Mouse (Mus musculus): ENCODE data around the gene Cdkl4. TPM values are rescaled to one million over a fixed set of nuclear protein-coding genes. Genes with fewer than 3 reads are reported as not detected.
"Not testable (repeated sequence)": the region's sequence is repeated elsewhere in the genome, so short reads cannot be mapped to it uniquely, and the experiment has no call there.

Cdkl4 gene
- polyA plus RNA-seq, 1 experiment from 2014 or later: 5.4 TPM

- Histone ChIP-seq H3K4me3 (replicated peaks) (no peak overlapping the region), H3K4me2 (no peak overlapping the region), H3K27ac (replicated peaks) (no peak overlapping the region), H3K4me1 (no peaks in the 10 kb centered on the region), H3K36me3 (no peaks in the 10 kb centered on the region), H3K27me3 (replicated peaks) (no peaks in the 10 kb centered on the region), H3K9me3 (replicated peaks) (no peaks in the 10 kb centered on the region), H3K9ac (replicated peaks) (no peak overlapping the region)
- WGBS: 91% methylated on average over 20 of the region's 20 CpGs
- no peak for ATAC-seq (ENCODE audit: low FRiP score)
Observed at GRCm38 (mm10) chr17:80543646-80544045, 34.0 kb downstream of the Cdkl4 start.

- 60% methylated on average over 6 of the region's 6 CpGs for WGBS
- no peaks in the 10 kb centered on the region for H3K9me3 ChIP-seq (replicated peaks)
- H3K4me3 ChIP-seq (replicated peaks): no peak overlapping the region
- no peaks in the 10 kb centered on the region for H3K36me3 ChIP-seq
- H3K27me3 ChIP-seq (replicated peaks): no peaks in the 10 kb centered on the region
- H3K4me1 ChIP-seq: no peaks in the 10 kb centered on the region
- H3K4me2 ChIP-seq: no peak overlapping the region
- H3K27ac ChIP-seq (replicated peaks): no peak overlapping the region
- ATAC-seq (ENCODE audit: low FRiP score): no peak
- no peak overlapping the region for H3K9ac ChIP-seq (replicated peaks)
Observed at GRCm38 (mm10) chr17:80537136-80537535, 40.5 kb downstream of the Cdkl4 start.

DNA sequence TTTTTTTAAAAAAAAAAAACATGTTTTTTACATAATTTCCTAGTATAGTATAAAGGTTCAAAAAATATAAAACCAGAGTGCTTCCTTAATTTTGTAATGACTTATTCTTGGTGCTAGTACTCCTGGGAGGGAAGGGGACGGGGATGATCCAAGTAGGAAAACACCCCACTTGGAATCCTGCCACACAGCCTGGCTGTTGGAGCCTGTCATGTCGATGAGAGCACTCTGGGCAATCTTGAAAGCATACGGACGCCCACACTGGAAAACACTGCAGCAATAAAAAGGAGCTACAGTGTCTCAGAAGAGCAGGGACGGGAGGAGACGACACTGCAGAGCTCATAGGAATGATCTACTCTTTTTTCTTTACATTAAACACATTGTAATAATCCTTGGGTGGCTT is 42.0 kb downstream of the Cdkl4 start:
- no peaks in the 10 kb centered on the region for H3K36me3 ChIP-seq
- H3K9ac ChIP-seq (replicated peaks): no peak overlapping the region
- no peaks in the 10 kb centered on the region for H3K4me1 ChIP-seq
- H3K27ac ChIP-seq (replicated peaks): no peak overlapping the region
- H3K27me3 ChIP-seq (replicated peaks): no peaks in the 10 kb centered on the region
- WGBS: 60% methylated on average over 6 of the region's 6 CpGs
- no peak for ATAC-seq (ENCODE audit: low FRiP score)
- no peaks in the 10 kb centered on the region for H3K9me3 ChIP-seq (replicated peaks)
- no peak overlapping the region for H3K4me3 ChIP-seq (replicated peaks)
- H3K4me2 ChIP-seq: no peak overlapping the region

DNA sequence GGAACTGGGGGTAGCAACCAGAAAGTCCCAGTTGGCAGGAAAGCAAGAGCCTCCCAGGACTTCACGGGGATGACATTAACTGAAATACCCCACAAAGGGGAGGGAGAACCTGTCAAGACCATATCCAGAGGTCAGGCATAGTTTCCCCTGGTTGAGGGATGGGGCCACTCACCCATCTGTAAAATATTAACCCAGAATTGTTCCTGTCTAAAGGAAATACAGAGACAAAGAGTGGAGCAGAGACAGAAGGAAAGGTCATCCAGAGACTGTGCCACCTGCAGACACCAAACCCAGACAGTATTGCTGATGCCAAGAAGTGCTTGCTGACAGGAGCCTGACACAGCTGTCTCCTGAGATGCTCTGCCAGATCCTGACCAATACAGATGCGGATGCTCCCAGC is 46.3 kb downstream of the Cdkl4 start:
- not testable (repeated sequence) for H3K27ac ChIP-seq (replicated peaks); ATAC-seq (ENCODE audit: low FRiP score); H3K4me2 ChIP-seq; H3K4me1 ChIP-seq; H3K9ac ChIP-seq (replicated peaks); H3K27me3 ChIP-seq (replicated peaks); H3K4me3 ChIP-seq (replicated peaks); H3K36me3 ChIP-seq; H3K9me3 ChIP-seq (replicated peaks)
- 63% methylated on average over 2 of the region's 2 CpGs for WGBS

GRCm38 (mm10) chr17:80523231-80523630 is 54.4 kb downstream of the Cdkl4 start:
- no peaks in the 10 kb centered on the region for H3K9me3 ChIP-seq (replicated peaks)
- 88% methylated on average over 3 of the region's 3 CpGs for WGBS
- H3K9ac ChIP-seq (replicated peaks): no peak overlapping the region
- H3K4me3 ChIP-seq (replicated peaks): no peak overlapping the region
- no peaks in the 10 kb centered on the region for H3K4me1 ChIP-seq
- no peaks in the 10 kb centered on the region for H3K36me3 ChIP-seq
- no peak overlapping the region for H3K27ac ChIP-seq (replicated peaks)
- H3K27me3 ChIP-seq (replicated peaks): no peaks in the 10 kb centered on the region
- H3K4me2 ChIP-seq: no peak overlapping the region
- no peak for ATAC-seq (ENCODE audit: low FRiP score)

- 78% methylated on average over 7 of the region's 7 CpGs for WGBS
- no peak overlapping the region for H3K4me2 ChIP-seq
- ATAC-seq (ENCODE audit: low FRiP score): no peak
Observed at GRCm38 (mm10) chr17:80522229-80522556, 55.4 kb downstream of the Cdkl4 start.

GRCm38 (mm10) chr17:80521521-80522228 is 55.9 kb downstream of the Cdkl4 start:
- no peaks in the 10 kb centered on the region for H3K27me3 ChIP-seq (replicated peaks)
- H3K27ac ChIP-seq (replicated peaks): no peak overlapping the region
- 80% methylated on average over 4 of the region's 4 CpGs for WGBS
- H3K9me3 ChIP-seq (replicated peaks): no peaks in the 10 kb centered on the region
- no peak overlapping the region for H3K4me3 ChIP-seq (replicated peaks)
- no peaks in the 10 kb centered on the region for H3K36me3 ChIP-seq
- no peak overlapping the region for H3K9ac ChIP-seq (replicated peaks)
- no peak overlapping the region for H3K4me2 ChIP-seq
- H3K4me1 ChIP-seq: no peaks in the 10 kb centered on the region
- no peak for ATAC-seq (ENCODE audit: low FRiP score)

More at GRCm38 (mm10) chr17:80522229-80522556, 55.4 kb downstream of the Cdkl4 start:
- Histone ChIP-seq H3K4me3 (replicated peaks) (no peak overlapping the region), H3K9me3 (replicated peaks) (no peaks in the 10 kb centered on the region), H3K9ac (replicated peaks) (no peak overlapping the region), H3K27ac (replicated peaks) (no peak overlapping the region), H3K36me3 (no peaks in the 10 kb centered on the region), H3K4me1 (no peaks in the 10 kb centered on the region), H3K27me3 (replicated peaks) (no peaks in the 10 kb centered on the region)

- Histone ChIP-seq H3K9me3 (replicated peaks) (no peaks in the 10 kb centered on the region), H3K27me3 (replicated peaks) (no peaks in the 10 kb centered on the region), H3K27ac (replicated peaks) (no peak overlapping the region), H3K36me3 (no peaks in the 10 kb centered on the region), H3K4me1 (no peaks in the 10 kb centered on the region), H3K4me3 (replicated peaks) (no peak overlapping the region), H3K9ac (replicated peaks) (no peak overlapping the region), H3K4me2 (no peak overlapping the region)
- WGBS: 76% methylated on average over 8 of the region's 8 CpGs
- ATAC-seq (ENCODE audit: low FRiP score): no peak
Observed at GRCm38 (mm10) chr17:80520537-80520936, 57.1 kb downstream of the Cdkl4 start.

DNA sequence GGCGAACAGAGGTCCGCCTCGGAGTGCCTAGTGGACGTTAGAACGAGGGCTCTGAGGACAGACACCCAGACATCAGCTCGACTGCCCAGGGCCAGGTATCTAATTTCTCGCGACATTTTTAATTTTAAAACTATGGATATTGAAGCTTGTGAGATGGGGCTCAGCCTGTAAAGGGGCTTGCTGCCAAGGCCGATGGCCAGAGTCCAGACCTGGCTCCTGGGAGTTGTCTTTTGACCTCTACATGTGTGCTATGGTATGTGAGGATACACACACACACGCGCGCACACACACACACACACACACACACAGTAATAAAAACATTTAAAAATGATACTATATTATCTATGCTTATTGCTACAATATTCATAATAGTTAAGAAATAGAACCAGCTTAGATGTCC is 58.8 kb downstream of the Cdkl4 start:
- H3K27me3 ChIP-seq (replicated peaks): no peaks in the 10 kb centered on the region
- no peaks in the 10 kb centered on the region for H3K9me3 ChIP-seq (replicated peaks)
- H3K36me3 ChIP-seq: no peaks in the 10 kb centered on the region
- H3K9ac ChIP-seq (replicated peaks): no peak overlapping the region
- no peaks in the 10 kb centered on the region for H3K4me1 ChIP-seq
- H3K4me2 ChIP-seq: no peak overlapping the region
- H3K27ac ChIP-seq (replicated peaks): no peak overlapping the region
- H3K4me3 ChIP-seq (replicated peaks): no peak overlapping the region
- no peak for ATAC-seq (ENCODE audit: low FRiP score)
- WGBS: 95% methylated on average over 12 of the region's 12 CpGs

DNA sequence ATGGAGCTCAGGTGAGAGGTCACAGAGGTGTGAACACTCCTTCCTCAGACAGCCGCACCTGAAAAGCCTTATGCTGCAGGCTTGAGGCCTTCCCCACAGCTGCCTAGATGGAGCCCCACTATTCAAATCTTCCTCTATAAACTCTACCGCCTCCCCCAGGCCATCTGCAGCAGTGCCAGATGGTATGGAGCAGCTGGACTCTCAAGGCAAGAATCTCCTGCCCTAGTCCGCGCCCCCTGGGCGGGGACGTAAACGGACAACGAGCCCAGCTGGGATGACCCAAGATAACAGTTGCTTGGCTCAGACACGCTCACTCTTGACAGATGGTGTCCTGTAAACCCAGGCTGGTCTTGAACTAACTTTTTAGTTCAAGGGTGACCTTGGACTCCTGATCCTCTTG is 60.4 kb downstream of the Cdkl4 start:
- no peak overlapping the region for H3K4me3 ChIP-seq (replicated peaks)
- no peak for ATAC-seq (ENCODE audit: low FRiP score)
- H3K27me3 ChIP-seq (replicated peaks): no peaks in the 10 kb centered on the region
- no peaks in the 10 kb centered on the region for H3K36me3 ChIP-seq
- no peaks in the 10 kb centered on the region for H3K9me3 ChIP-seq (replicated peaks)
- 74% methylated on average over 9 of the region's 9 CpGs for WGBS
- H3K9ac ChIP-seq (replicated peaks): no peak overlapping the region
- H3K4me1 ChIP-seq: no peaks in the 10 kb centered on the region
- no peak overlapping the region for H3K27ac ChIP-seq (replicated peaks)
- H3K4me2 ChIP-seq: no peak overlapping the region

DNA sequence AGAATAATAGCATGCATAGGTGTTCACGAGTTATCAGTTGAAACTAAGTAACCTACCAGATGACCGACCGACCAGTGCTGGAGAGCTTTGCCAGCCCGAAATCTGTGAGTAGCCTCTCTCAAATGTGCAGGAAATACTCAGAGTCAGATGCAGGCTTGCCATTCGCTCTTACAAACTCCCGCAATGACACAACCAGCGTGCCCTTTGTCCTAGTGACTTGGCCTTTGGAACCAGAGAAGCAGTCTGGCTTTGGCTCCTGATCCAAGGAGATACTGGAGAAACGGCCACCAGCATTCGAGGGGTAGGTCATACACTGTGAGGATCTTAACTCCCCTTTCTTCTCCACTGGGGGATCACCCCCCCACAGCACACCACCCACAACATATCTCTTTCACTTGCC is 61.7 kb downstream of the Cdkl4 start:
- Histone ChIP-seq H3K27ac (replicated peaks) (no peak overlapping the region), H3K36me3 (no peaks in the 10 kb centered on the region), H3K27me3 (replicated peaks) (no peaks in the 10 kb centered on the region), H3K4me2 (no peak overlapping the region), H3K4me1 (no peaks in the 10 kb centered on the region), H3K9me3 (replicated peaks) (no peaks in the 10 kb centered on the region), H3K4me3 (replicated peaks) (no peak overlapping the region), H3K9ac (replicated peaks) (no peak overlapping the region)
- ATAC-seq (ENCODE audit: low FRiP score): no peak
- 91% methylated on average over 9 of the region's 9 CpGs for WGBS

DNA sequence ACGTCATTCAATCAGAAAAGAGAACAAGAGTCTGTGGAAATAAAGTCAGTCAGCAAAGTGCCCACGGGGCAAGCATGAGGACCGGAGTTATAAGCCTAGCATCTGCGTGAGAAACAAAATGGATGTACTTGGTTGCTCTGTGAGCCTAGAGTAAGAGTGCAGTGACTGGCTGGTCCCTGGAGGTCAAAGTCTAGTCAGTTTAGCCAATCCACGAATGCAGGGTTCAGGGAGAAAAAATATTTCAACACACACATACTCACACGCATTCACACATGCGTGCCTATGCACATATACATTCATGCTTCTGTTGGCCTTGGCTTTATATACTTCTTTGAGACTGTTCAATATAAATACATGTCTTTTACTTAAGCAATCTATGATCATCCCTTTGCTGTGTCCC is 62.1 kb downstream of the Cdkl4 start:
- H3K4me3 ChIP-seq (replicated peaks): no peak overlapping the region
- 92% methylated on average over 7 of the region's 7 CpGs for WGBS
- ATAC-seq (ENCODE audit: low FRiP score): no peak
- no peaks in the 10 kb centered on the region for H3K4me1 ChIP-seq
- H3K27ac ChIP-seq (replicated peaks): no peak overlapping the region
- no peak overlapping the region for H3K9ac ChIP-seq (replicated peaks)
- H3K4me2 ChIP-seq: no peak overlapping the region
- no peaks in the 10 kb centered on the region for H3K36me3 ChIP-seq
- H3K9me3 ChIP-seq (replicated peaks): no peaks in the 10 kb centered on the region
- no peaks in the 10 kb centered on the region for H3K27me3 ChIP-seq (replicated peaks)

DNA sequence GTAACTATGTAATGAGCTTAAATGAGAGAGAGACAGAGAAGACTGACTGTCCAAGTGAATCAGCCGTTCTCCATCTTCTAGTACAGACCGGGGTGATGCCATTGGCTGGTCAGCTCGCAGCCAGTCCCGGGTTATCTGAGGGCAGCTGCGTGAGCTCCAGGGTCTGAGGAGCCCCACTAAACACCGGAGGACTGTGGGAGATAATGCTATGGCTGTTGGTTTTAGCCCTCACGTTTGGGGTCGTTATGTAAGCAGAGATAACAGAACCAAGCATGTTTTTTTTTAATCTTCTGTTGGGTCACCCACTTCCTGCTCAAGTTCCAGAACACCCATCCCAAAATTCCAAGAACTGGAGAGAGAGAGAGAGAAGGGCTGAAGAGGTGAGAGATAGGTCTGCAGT is 63.8 kb downstream of the Cdkl4 start:
- no peak for ATAC-seq (ENCODE audit: low FRiP score)
- H3K36me3 ChIP-seq: no peaks in the 10 kb centered on the region
- no peak overlapping the region for H3K4me2 ChIP-seq
- H3K4me1 ChIP-seq: no peaks in the 10 kb centered on the region
- no peaks in the 10 kb centered on the region for H3K27me3 ChIP-seq (replicated peaks)
- H3K27ac ChIP-seq (replicated peaks): no peak overlapping the region
- H3K9me3 ChIP-seq (replicated peaks): no peaks in the 10 kb centered on the region
- H3K9ac ChIP-seq (replicated peaks): no peak overlapping the region
- WGBS: 88% methylated on average over 8 of the region's 8 CpGs
- no peak overlapping the region for H3K4me3 ChIP-seq (replicated peaks)
